Mouse (Mus musculus): ENCODE results near the gene Lpcat1. TPM values are rescaled to one million over a fixed set of nuclear protein-coding genes. Genes with fewer than 3 reads are reported as not detected.
A peak's percentile ranks its signal among the peaks of the same experiment; 100 is the strongest.

The Lpcat1 gene
- polyA plus RNA-seq, 1 experiment from 2014 or later, result 68.4 TPM

DNA sequence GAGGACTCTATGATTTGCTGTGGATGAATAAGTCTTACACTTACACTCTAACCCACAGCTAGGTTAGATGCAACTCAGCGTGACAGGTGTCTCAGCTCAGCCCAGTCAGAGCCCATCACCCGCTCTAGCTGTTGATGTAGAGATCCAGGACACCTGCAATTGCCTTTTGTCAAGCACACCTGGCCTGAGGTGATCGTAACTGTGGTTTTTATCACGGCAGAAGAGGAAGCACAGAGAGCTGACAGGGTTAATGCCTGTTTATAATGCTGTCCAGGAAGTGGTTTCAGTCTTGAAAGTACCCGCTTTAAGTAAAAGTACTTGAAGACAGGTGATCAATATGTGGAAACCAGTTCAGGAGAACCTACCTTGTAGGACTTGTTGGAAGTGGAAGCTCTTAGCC is 32.3 kb upstream of the Lpcat1 start:
- Histone ChIP-seq H3K27ac (no peak overlapping the region), H3K27me3 (no peaks in the 10 kb centered on the region), H3K4me3 (no peak overlapping the region), H3K36me3 (no peaks in the 10 kb centered on the region), H3K4me1 (peaks cover 6% of the 10 kb centered on the region), H3K9me3 (replicated peaks) (no peaks in the 10 kb centered on the region), H3K4me2 (replicated peaks) (no peak overlapping the region), H3K9ac (no peak overlapping the region)
- ATAC-seq (ENCODE audit: low FRiP score), result no peak
- WGBS, result 91% methylated on average over 5 of the region's 5 CpGs

- Histone ChIP-seq H3K36me3 (no peaks in the 10 kb centered on the region), H3K4me3 (no peak overlapping the region), H3K4me1 (peaks cover 6% of the 10 kb centered on the region), H3K9me3 (replicated peaks) (no peaks in the 10 kb centered on the region), H3K27me3 (no peaks in the 10 kb centered on the region), H3K9ac (no peak overlapping the region), H3K27ac (no peak overlapping the region), H3K4me2 (replicated peaks) (no peak overlapping the region)
- 83% methylated on average over 7 of the region's 7 CpGs for WGBS
- ATAC-seq (ENCODE audit: low FRiP score), result no peak
Measured at GRCm38 (mm10) chr13:73435662-73436061, 31.3 kb upstream of the Lpcat1 start.

- no peaks in the 10 kb centered on the region for H3K36me3 ChIP-seq
- H3K4me2 ChIP-seq (replicated peaks), result no peak overlapping the region
- H3K4me1 ChIP-seq, result peaks cover 6% of the 10 kb centered on the region
- WGBS, result 48% methylated on average over 9 of the region's 9 CpGs
- no peak overlapping the region for H3K9ac ChIP-seq
- ATAC-seq (ENCODE audit: low FRiP score), result no peak
- H3K27me3 ChIP-seq, result no peaks in the 10 kb centered on the region
- H3K9me3 ChIP-seq (replicated peaks), result no peaks in the 10 kb centered on the region
- no peak overlapping the region for H3K4me3 ChIP-seq
- H3K27ac ChIP-seq, result no peak overlapping the region
Measured at GRCm38 (mm10) chr13:73439057-73439456, 27.9 kb upstream of the Lpcat1 start.

GRCm38 (mm10) chr13:73441032-73441431 is 26.0 kb upstream of the Lpcat1 start:
- WGBS, result 84% methylated on average over 4 of the region's 4 CpGs
- H3K4me1 ChIP-seq, result peaks cover 6% of the 10 kb centered on the region
- H3K36me3 ChIP-seq, result no peaks in the 10 kb centered on the region
- no peaks in the 10 kb centered on the region for H3K9me3 ChIP-seq (replicated peaks)
- H3K4me3 ChIP-seq, result no peak overlapping the region
- H3K27me3 ChIP-seq, result no peaks in the 10 kb centered on the region
- no peak overlapping the region for H3K9ac ChIP-seq
- no peak overlapping the region for H3K4me2 ChIP-seq (replicated peaks)
- H3K27ac ChIP-seq, result no peak overlapping the region
- ATAC-seq (ENCODE audit: low FRiP score), result no peak

GRCm38 (mm10) chr13:73441686-73442085 is 25.3 kb upstream of the Lpcat1 start:
- 88% methylated on average over 5 of the region's 5 CpGs for WGBS
- Histone ChIP-seq H3K4me3 (no peak overlapping the region), H3K4me1 (peaks cover 6% of the 10 kb centered on the region), H3K9ac (no peak overlapping the region), H3K36me3 (no peaks in the 10 kb centered on the region), H3K27ac (no peak overlapping the region), H3K27me3 (no peaks in the 10 kb centered on the region), H3K4me2 (replicated peaks) (no peak overlapping the region), H3K9me3 (replicated peaks) (no peaks in the 10 kb centered on the region)
- no peak for ATAC-seq (ENCODE audit: low FRiP score)

- 86% methylated on average over 5 of the region's 5 CpGs for WGBS
- no peak overlapping the region for H3K4me3 ChIP-seq
- no peaks in the 10 kb centered on the region for H3K27me3 ChIP-seq
- H3K4me2 ChIP-seq (replicated peaks), result no peak overlapping the region
- peaks cover 6% of the 10 kb centered on the region for H3K4me1 ChIP-seq
- no peaks in the 10 kb centered on the region for H3K9me3 ChIP-seq (replicated peaks)
- no peak overlapping the region for H3K9ac ChIP-seq
- no peaks in the 10 kb centered on the region for H3K36me3 ChIP-seq
- ATAC-seq (ENCODE audit: low FRiP score), result no peak
- no peak overlapping the region for H3K27ac ChIP-seq
Measured at GRCm38 (mm10) chr13:73442431-73442830, 24.6 kb upstream of the Lpcat1 start.

DNA sequence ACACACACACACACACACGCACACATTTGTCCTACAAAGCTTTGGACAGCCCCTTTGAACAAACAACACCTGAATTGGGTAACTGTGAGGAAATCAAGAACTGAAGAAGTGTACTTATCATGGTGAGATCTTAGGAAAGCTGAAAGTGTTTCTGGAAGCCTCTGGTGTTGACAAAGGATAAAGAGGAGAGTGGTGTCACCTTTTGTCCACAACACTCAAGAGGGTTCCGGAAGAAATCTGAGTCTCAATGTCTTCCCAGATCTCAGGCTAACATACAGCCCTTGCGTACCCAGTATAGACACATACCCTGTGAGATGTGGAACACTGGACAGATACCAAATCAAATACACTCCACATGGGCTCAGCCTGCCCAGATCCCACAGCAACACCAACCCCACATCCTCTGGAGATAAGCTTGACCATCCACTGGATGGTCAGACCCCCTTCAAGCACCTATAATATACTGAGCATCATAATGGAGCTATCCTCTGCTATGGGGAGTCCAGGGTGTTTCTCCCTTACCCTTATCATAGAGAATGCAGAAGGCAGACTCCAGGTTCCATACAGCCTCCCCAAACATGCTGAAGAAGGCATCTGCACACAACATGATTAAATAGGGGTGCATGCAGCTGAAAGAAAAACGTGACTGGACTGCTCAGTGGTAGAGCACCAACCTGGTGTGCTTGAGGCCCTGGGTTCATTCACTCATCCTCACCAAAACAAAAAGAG is 23.7 kb upstream of the Lpcat1 start:
- Histone ChIP-seq H3K4me3 (no peak overlapping the region), H3K9me3 (replicated peaks) (no peaks in the 10 kb centered on the region), H3K27ac (no peak overlapping the region), H3K27me3 (no peaks in the 10 kb centered on the region), H3K4me1 (peaks cover 6% of the 10 kb centered on the region), H3K9ac (no peak overlapping the region), H3K36me3 (no peaks in the 10 kb centered on the region), H3K4me2 (replicated peaks) (no peak overlapping the region)
- 90% methylated on average over 4 of the region's 4 CpGs for WGBS
- ATAC-seq (ENCODE audit: low FRiP score), result no peak

DNA sequence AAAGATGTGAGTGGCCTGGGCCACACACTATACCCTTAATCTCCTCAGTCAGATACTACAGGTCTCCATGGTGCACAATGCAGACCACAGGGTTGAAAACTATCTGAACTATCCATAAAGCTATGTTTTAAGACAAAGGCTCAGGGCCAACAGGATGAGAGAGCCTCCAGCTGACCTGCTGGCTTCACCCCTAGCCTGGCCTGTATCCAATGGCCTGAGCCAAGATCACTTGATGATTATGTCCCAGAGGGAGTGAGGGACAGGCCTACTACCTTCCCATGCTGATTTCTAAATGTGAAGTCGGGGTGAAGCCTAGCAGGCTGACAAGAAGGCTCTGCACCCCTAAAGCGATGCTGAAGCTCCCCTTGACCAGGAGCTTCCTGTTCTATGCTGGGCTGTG is 21.9 kb upstream of the Lpcat1 start:
- WGBS, result 92% methylated on average over 2 of the region's 2 CpGs
- no peak overlapping the region for H3K9ac ChIP-seq
- H3K27ac ChIP-seq, result no peak overlapping the region
- H3K4me3 ChIP-seq, result no peak overlapping the region
- H3K27me3 ChIP-seq, result no peaks in the 10 kb centered on the region
- no peaks in the 10 kb centered on the region for H3K9me3 ChIP-seq (replicated peaks)
- no peak overlapping the region for H3K4me2 ChIP-seq (replicated peaks)
- no peak for ATAC-seq (ENCODE audit: low FRiP score)
- H3K36me3 ChIP-seq, result no peaks in the 10 kb centered on the region
- no peaks in the 10 kb centered on the region for H3K4me1 ChIP-seq

GRCm38 (mm10) chr13:73446076-73446475 is 20.9 kb upstream of the Lpcat1 start:
- Histone ChIP-seq H3K4me3 (no peak overlapping the region), H3K36me3 (no peaks in the 10 kb centered on the region), H3K4me2 (replicated peaks) (no peak overlapping the region), H3K9me3 (replicated peaks) (no peaks in the 10 kb centered on the region), H3K27me3 (no peaks in the 10 kb centered on the region), H3K4me1 (no peaks in the 10 kb centered on the region), H3K27ac (no peak overlapping the region), H3K9ac (no peak overlapping the region)
- ATAC-seq (ENCODE audit: low FRiP score), result no peak
- WGBS, result 87% methylated on average over 2 of the region's 2 CpGs

DNA sequence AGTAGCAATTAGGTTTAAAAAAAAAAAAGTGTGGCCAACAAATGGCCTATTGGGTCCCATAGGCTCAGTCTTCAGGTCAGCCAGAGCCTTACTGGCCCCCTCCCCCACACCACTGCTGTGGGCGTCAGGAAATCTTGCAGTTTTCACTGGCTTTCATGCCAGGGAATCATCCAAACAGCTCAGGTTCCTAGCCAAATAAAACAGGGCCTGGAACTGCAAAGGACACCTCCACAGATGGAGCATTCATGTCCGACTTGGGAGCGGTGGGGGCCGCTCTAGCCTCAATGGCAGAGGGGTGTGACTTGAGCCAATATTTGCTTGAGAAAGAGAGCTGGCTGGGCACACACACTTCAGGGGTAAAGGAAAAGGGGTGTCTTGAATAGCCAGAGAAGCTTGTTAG is 20.5 kb upstream of the Lpcat1 start:
- Histone ChIP-seq H3K36me3 (no peaks in the 10 kb centered on the region), H3K4me2 (replicated peaks) (no peak overlapping the region), H3K9me3 (replicated peaks) (no peaks in the 10 kb centered on the region), H3K4me3 (no peak overlapping the region), H3K27me3 (no peaks in the 10 kb centered on the region), H3K27ac (peak overlapping the region; percentile 62), H3K9ac (no peak overlapping the region), H3K4me1 (no peaks in the 10 kb centered on the region)
- WGBS, result 61% methylated on average over 4 of the region's 4 CpGs
- no peak for ATAC-seq (ENCODE audit: low FRiP score)

GRCm38 (mm10) chr13:73446943-73447342 is 20.1 kb upstream of the Lpcat1 start:
- H3K27me3 ChIP-seq, result no peaks in the 10 kb centered on the region
- no peaks in the 10 kb centered on the region for H3K36me3 ChIP-seq
- 52% methylated on average over 7 of the region's 7 CpGs for WGBS
- peak overlapping the region; percentile 62 for H3K27ac ChIP-seq
- no peak overlapping the region for H3K4me3 ChIP-seq
- no peaks in the 10 kb centered on the region for H3K9me3 ChIP-seq (replicated peaks)
- H3K4me1 ChIP-seq, result no peaks in the 10 kb centered on the region
- no peak for ATAC-seq (ENCODE audit: low FRiP score)
- no peak overlapping the region for H3K9ac ChIP-seq
- no peak overlapping the region for H3K4me2 ChIP-seq (replicated peaks)

- no peaks in the 10 kb centered on the region for H3K27me3 ChIP-seq
- H3K36me3 ChIP-seq, result no peaks in the 10 kb centered on the region
- H3K27ac ChIP-seq, result 0 out of 2 replicates have a peak overlapping the region, but pooled peaks have one; percentile 62
- no peak overlapping the region for H3K4me3 ChIP-seq
- WGBS, result 80% methylated on average over 2 of the region's 2 CpGs
- no peaks in the 10 kb centered on the region for H3K9me3 ChIP-seq (replicated peaks)
- H3K4me1 ChIP-seq, result no peaks in the 10 kb centered on the region
- no peak for ATAC-seq (ENCODE audit: low FRiP score)
- H3K4me2 ChIP-seq (replicated peaks), result no peak overlapping the region
- H3K9ac ChIP-seq, result no peak overlapping the region
Measured at GRCm38 (mm10) chr13:73447478-73447877, 19.5 kb upstream of the Lpcat1 start.

- no peak overlapping the region for H3K9ac ChIP-seq
- no peaks in the 10 kb centered on the region for H3K9me3 ChIP-seq (replicated peaks)
- 58% methylated on average over 2 of the region's 2 CpGs for WGBS
- no peak overlapping the region for H3K27ac ChIP-seq
- no peaks in the 10 kb centered on the region for H3K36me3 ChIP-seq
- no peak for ATAC-seq (ENCODE audit: low FRiP score)
- no peaks in the 10 kb centered on the region for H3K4me1 ChIP-seq
- no peaks in the 10 kb centered on the region for H3K27me3 ChIP-seq
- no peak overlapping the region for H3K4me3 ChIP-seq
- H3K4me2 ChIP-seq (replicated peaks), result no peak overlapping the region
Measured at GRCm38 (mm10) chr13:73448201-73448600, 18.8 kb upstream of the Lpcat1 start.
